Mouse (Mus musculus) neural tube, embryonic 15.5 days (tissue): ENCODE measurements at regions not wholly inside any gene's neighbourhood (a gene's known extent, or its start where the extent isn't known, plus 50 kb on each side); places are given as distances from the start of the nearest gene placed in this dataset.

Experiments
- ATAC-seq: fragments of 200-750 bp; cut with Nextera tagmentation; 2 replicates; pipeline ENCODE4 v1.8.0; 2017; ENCODE audit warnings: mild to moderate bottlenecking, moderate TSS enrichment, moderate library complexity; ENCODE audit not compliant: low FRiP score
- H3K27ac ChIP-seq: fragments of 300-500 bp; sonication (generic); replicated peaks from 2 replicates; pipeline ENCODE4 v1.5.1; 2015; ENCODE audit warnings: mild to moderate bottlenecking, inconsistent platforms
- H3K27me3 ChIP-seq: fragments of 300-500 bp; sonication (generic); replicated peaks from 2 replicates; pipeline ENCODE4 v1.6.1; 2015; ENCODE audit warnings: inconsistent platforms
- H3K36me3 ChIP-seq: fragments of 300-500 bp; sonication (generic); 2 replicates; pipeline ENCODE4 v1.6.1; 2015; ENCODE audit warnings: inconsistent platforms
- H3K4me1 ChIP-seq: fragments of 300-500 bp; sonication (generic); 2 replicates; pipeline ENCODE4 v1.6.1; 2015; ENCODE audit warnings: inconsistent platforms
- H3K4me2 ChIP-seq: fragments of 300-500 bp; sonication (generic); 2 replicates; pipeline ENCODE4 v1.6.1; 2015; ENCODE audit warnings: inconsistent platforms, mild to moderate bottlenecking, moderate library complexity
- H3K4me3 ChIP-seq: fragments of 300-500 bp; sonication (generic); replicated peaks from 2 replicates; pipeline ENCODE4 v1.5.1; 2015; ENCODE audit warnings: mild to moderate bottlenecking, inconsistent platforms
- H3K9ac ChIP-seq: fragments of 300-500 bp; sonication (generic); replicated peaks from 2 replicates; pipeline ENCODE4 v1.6.1; 2015; ENCODE audit warnings: mild to moderate bottlenecking, inconsistent platforms
- H3K9me3 ChIP-seq: fragments of 300-500 bp; sonication (generic); replicated peaks from 2 replicates; pipeline ENCODE4 v1.6.1; 2016; ENCODE audit warnings: inconsistent platforms
- WGBS: fragments of 180-500 bp; shearing (Covaris S2); methylation state at CpG from one replicate; pipeline ENCODE4 v1.1.7; 2015; ENCODE audit warnings: mixed read lengths; 5-methylcytosine and 5-hydroxymethylcytosine counted together

DNA sequence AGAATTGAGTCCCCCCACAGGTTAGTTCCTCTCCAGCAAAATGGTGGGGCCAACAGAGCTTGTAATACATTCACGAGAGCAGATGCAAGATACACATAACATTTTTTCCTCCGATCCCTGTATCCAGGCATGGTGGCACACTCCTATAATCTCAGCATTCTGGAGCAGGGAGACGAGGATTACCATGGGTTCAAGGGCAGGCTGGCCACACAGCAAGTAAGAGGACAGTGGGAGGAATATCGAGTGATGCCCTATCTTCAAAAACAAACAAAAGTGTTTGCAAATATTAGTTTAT lies 192.0 kb downstream of the Ube2e3 start:
- no peak overlapping the region for H3K4me3 ChIP-seq
- peaks cover 7% of the 10 kb centered on the region; the same call in 1 of the 2 replicates for H3K4me1 ChIP-seq
- peak; percentile 41; the same call in 1 of the 2 replicates for ATAC-seq
- 63% methylated on average over 4 of the region's 4 CpGs for WGBS
- H3K9me3 ChIP-seq, result no peaks in the 10 kb centered on the region
- no peaks in the 10 kb centered on the region for H3K27me3 ChIP-seq
- no peak overlapping the region for H3K9ac ChIP-seq
- H3K27ac ChIP-seq, result peak overlapping the region; percentile 51; the same call in 1 of the 2 replicates
- no peak overlapping the region for H3K4me2 ChIP-seq
- no peaks in the 10 kb centered on the region for H3K36me3 ChIP-seq

DNA sequence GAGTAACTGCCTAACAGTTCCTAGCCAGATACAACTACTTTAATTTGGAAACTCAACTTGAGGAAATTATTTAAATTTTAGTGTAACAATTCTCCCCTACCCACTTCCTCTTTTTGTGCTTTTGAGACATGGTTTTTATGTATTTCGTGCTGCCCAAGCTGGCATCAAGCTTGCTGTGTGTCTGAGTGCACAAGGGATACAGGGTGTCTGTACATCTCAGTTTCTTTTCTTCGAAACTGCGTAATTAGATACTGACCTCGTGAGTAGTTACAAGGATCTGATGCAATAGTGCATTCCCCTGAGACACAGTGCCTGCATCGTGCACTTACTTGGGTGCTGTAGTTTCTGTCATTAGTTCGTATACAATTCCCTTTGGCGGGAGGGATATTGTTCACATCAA lies 192.4 kb downstream of the Ube2e3 start:
- no peak overlapping the region for H3K27ac ChIP-seq
- H3K4me2 ChIP-seq, result no peak overlapping the region
- 78% methylated on average over 7 of the region's 7 CpGs for WGBS
- no peak overlapping the region for H3K9ac ChIP-seq
- ATAC-seq, result no peak
- H3K27me3 ChIP-seq, result no peaks in the 10 kb centered on the region
- H3K4me1 ChIP-seq, result peaks cover 7% of the 10 kb centered on the region; the same call in 1 of the 2 replicates
- no peak overlapping the region for H3K4me3 ChIP-seq
- no peaks in the 10 kb centered on the region for H3K36me3 ChIP-seq
- no peaks in the 10 kb centered on the region for H3K9me3 ChIP-seq

DNA sequence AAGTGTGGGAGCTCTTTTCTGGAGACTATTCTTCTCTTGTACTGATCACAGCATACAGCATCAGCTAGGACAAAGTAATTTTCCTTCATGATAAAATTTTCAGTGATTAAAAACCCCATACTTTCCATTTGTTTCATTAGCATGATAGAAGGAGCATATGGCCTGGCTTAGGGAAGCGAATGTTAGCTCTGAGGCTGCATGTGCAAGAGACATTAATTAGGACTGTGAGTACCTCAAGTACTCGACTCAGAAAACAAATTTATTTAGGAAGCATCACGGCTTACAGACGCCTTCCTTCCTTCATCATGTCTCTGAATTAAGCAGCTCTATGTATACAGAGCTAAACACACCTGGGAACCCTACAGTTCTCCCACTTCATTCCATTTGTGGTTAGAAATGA lies 193.6 kb upstream of the Itga4 start:
- no peaks in the 10 kb centered on the region for H3K27me3 ChIP-seq
- no peak overlapping the region for H3K4me3 ChIP-seq
- 68% methylated on average over 4 of the region's 4 CpGs for WGBS
- no peak overlapping the region for H3K4me2 ChIP-seq
- H3K4me1 ChIP-seq, result peaks cover 7% of the 10 kb centered on the region; the same call in 1 of the 2 replicates
- H3K27ac ChIP-seq, result no peak overlapping the region
- H3K9ac ChIP-seq, result no peak overlapping the region
- no peaks in the 10 kb centered on the region for H3K36me3 ChIP-seq
- no peak for ATAC-seq
- no peaks in the 10 kb centered on the region for H3K9me3 ChIP-seq

DNA sequence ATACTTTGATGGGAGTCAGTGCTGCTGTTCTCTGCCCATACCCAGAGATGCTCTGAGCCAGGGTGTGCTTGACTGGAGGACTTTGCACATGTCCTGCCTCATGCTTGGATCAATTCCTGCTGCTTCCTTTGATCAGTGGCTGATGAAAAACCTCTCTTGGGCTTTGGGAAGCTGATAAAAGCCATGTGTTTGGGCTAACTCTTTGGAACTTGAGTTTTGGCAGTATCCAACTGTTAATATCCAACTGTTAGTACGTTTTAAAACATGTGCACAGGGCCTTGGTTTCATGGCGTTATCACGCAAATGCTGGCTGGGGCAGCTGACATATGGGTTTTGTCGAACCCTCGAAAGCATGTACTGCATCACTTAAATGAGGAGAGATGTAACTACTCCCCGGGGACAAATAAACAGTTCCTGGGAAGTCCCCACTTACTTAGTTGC lies 193.0 kb upstream of the Itga4 start:
- no peaks in the 10 kb centered on the region for H3K9me3 ChIP-seq
- no peaks in the 10 kb centered on the region for H3K36me3 ChIP-seq
- H3K4me3 ChIP-seq, result no peak overlapping the region
- peaks cover 7% of the 10 kb centered on the region; the same call in 1 of the 2 replicates for H3K4me1 ChIP-seq
- H3K9ac ChIP-seq, result no peak overlapping the region
- H3K27ac ChIP-seq, result no peak overlapping the region
- H3K4me2 ChIP-seq, result no peak overlapping the region
- 52% methylated on average over 6 of the region's 6 CpGs for WGBS
- no peak for ATAC-seq
- H3K27me3 ChIP-seq, result no peaks in the 10 kb centered on the region

DNA sequence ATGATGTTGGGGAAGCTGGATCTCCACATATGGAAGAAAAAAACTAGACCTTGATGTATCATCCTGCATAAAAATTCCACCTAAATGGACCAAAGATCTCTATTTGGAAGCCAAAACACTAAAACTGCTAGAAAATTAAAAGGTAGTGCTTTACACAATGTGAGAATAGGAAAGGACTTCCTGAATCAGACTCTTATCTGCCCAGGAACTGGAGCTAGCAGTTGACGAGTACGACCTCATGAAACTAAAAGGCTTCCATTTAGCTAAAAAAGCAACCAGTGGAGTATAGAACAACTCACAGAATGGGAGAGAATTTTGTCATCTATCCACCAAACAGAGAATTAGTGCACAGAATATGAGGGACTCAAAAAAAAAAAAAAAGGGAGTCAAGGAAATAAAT lies 191.6 kb upstream of the Itga4 start:
- ATAC-seq, result no peak
- 90% methylated on average over 2 of the region's 2 CpGs for WGBS

DNA sequence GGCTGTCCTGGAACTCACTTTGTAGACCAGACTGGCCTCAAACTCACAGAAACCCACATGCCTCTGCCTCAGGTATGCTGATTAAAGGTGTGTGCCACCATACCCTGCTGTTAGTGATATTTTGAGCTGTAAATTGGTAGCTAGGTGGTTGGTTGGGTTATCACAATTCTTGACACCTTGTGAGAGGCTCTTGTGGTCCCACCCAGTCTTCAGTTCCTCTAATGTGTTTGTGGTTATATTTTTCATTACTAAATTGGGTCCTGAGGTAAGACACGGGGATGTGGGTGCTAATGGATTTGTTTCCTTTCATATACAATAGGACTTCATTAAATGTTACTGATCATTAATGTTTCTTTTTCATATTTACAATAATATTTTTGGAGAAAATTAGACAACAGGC lies 189.9 kb upstream of the Itga4 start:
- no peak overlapping the region for H3K4me2 ChIP-seq
- WGBS, result 100% methylated on average over 1 of the region's 1 CpGs
- no peaks in the 10 kb centered on the region for H3K4me1 ChIP-seq
- H3K36me3 ChIP-seq, result no peaks in the 10 kb centered on the region
- H3K9me3 ChIP-seq, result no peaks in the 10 kb centered on the region
- no peak overlapping the region for H3K4me3 ChIP-seq
- no peak overlapping the region for H3K27ac ChIP-seq
- ATAC-seq, result no peak
- H3K9ac ChIP-seq, result no peak overlapping the region
- H3K27me3 ChIP-seq, result no peaks in the 10 kb centered on the region

More for the DNA sequence above, 191.6 kb upstream of the Itga4 start:
- no peaks in the 10 kb centered on the region for H3K36me3 ChIP-seq
- H3K4me3 ChIP-seq, result no peak overlapping the region
- no peaks in the 10 kb centered on the region for H3K27me3 ChIP-seq
- no peak overlapping the region for H3K27ac ChIP-seq
- H3K4me1 ChIP-seq, result peaks cover 7% of the 10 kb centered on the region; the same call in 1 of the 2 replicates
- H3K9me3 ChIP-seq, result no peaks in the 10 kb centered on the region
- H3K9ac ChIP-seq, result no peak overlapping the region
- H3K4me2 ChIP-seq, result no peak overlapping the region

DNA sequence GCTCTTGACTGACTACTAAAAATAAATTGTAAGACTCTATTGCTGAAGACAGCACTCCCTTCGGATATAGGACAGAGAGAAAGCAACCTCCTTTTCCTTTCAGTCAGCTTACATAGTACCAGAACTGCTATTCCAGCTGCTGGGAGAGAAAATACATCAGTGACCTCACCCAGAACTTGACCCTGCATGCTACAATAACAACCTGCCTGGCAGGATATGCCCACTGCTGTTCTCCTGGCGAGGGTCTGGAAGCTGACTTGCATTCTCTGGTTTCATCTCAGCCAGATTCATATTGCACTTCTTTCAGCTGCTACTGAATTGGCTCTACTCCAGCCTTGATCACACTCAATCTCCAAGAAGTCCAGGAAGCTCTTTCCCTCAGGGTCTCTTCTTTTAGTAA lies 179.1 kb upstream of the Itga4 start:
- H3K4me3 ChIP-seq, result no peak overlapping the region
- no peaks in the 10 kb centered on the region for H3K9me3 ChIP-seq
- H3K9ac ChIP-seq, result no peak overlapping the region
- no peaks in the 10 kb centered on the region for H3K27me3 ChIP-seq
- H3K36me3 ChIP-seq, result no peaks in the 10 kb centered on the region
- no peak overlapping the region for H3K27ac ChIP-seq
- 77% methylated on average over 2 of the region's 2 CpGs for WGBS
- ATAC-seq, result no peak
- no peaks in the 10 kb centered on the region for H3K4me1 ChIP-seq
- no peak overlapping the region for H3K4me2 ChIP-seq

DNA sequence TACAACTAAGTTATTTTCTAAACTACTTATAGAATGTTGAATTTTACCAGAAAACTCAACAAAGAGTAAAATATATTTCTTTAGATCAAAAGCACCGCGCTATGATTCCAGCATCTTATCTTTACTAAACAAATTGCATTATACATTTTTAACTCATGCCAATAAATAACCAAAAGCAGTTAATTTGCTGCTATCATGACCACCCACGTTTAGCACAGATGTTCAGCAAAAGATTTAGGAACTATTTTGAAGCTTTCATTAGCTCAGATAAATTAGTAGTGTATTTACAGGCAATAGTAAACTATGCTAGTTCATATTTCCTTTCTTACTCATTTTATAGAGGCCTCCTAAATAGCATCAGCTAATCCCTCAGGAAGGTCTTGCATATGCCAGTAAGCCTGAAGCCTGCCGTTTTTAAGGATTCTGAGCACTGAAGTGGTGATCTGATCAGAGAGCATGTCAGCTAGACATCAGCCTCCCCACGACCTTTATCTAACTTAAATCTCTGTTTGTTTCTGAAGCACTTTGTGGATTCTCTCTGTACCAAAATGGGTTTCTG lies 176.3 kb upstream of the Itga4 start:
- 75% methylated on average over 5 of the region's 5 CpGs for WGBS
- Histone ChIP-seq H3K27me3 (no peaks in the 10 kb centered on the region), H3K4me2 (no peak overlapping the region), H3K36me3 (no peaks in the 10 kb centered on the region), H3K27ac (no peak overlapping the region), H3K9me3 (no peaks in the 10 kb centered on the region), H3K4me3 (no peak overlapping the region), H3K9ac (no peak overlapping the region), H3K4me1 (no peaks in the 10 kb centered on the region)
- no peak for ATAC-seq

DNA sequence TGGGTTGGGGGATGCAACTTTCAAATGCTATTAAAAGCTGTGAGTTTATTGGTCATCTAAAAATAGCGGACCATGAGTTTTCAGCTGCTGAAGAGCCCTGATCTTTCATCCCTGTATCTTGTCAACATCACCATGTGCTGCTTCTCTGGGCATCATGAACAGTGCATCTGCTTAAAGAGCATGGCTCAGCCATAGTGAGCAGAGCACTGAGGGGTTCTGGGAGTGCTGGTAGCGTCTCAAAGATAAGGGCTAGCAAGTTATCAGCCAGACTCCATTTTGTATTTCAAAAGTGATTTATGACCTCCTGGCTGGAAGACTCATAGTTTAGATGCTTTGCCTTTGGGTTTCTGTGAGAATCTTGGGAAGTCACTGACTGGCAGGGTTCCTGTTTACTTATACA lies 173.5 kb upstream of the Itga4 start:
- Histone ChIP-seq H3K4me3 (no peak overlapping the region), H3K27ac (no peak overlapping the region), H3K4me1 (no peaks in the 10 kb centered on the region), H3K9ac (no peak overlapping the region), H3K4me2 (no peak overlapping the region), H3K9me3 (no peaks in the 10 kb centered on the region), H3K27me3 (no peaks in the 10 kb centered on the region), H3K36me3 (no peaks in the 10 kb centered on the region)
- whole genome bisulfite sequencing, result 80% methylated on average over 2 of the region's 2 CpGs
- no peak for ATAC-seq

DNA sequence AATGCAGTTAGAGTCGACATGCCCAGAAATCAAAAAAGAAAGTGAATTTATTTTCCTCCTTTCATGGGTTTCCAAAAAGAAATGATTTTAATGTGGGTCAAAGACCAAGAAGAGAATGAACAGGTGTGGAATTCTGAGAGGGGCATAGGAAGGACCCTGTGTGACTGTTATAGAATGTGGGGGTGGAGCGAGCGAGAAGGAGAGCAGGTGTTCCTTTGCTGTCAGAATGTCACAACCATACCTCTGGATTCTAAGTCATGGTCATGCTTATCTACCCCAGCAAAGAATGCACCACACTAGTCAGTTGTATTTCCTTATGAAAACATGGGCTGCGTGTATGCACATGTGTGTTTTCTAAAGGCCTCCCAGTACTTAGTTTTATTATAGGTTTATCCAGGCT lies 168.9 kb upstream of the Itga4 start:
- Histone ChIP-seq H3K36me3 (no peaks in the 10 kb centered on the region), H3K27ac (no peak overlapping the region), H3K4me2 (no peak overlapping the region), H3K4me1 (no peaks in the 10 kb centered on the region), H3K27me3 (no peaks in the 10 kb centered on the region), H3K9ac (no peak overlapping the region), H3K9me3 (no peaks in the 10 kb centered on the region), H3K4me3 (no peak overlapping the region)
- 97% methylated on average over 4 of the region's 4 CpGs for WGBS
- ATAC-seq, result no peak

DNA sequence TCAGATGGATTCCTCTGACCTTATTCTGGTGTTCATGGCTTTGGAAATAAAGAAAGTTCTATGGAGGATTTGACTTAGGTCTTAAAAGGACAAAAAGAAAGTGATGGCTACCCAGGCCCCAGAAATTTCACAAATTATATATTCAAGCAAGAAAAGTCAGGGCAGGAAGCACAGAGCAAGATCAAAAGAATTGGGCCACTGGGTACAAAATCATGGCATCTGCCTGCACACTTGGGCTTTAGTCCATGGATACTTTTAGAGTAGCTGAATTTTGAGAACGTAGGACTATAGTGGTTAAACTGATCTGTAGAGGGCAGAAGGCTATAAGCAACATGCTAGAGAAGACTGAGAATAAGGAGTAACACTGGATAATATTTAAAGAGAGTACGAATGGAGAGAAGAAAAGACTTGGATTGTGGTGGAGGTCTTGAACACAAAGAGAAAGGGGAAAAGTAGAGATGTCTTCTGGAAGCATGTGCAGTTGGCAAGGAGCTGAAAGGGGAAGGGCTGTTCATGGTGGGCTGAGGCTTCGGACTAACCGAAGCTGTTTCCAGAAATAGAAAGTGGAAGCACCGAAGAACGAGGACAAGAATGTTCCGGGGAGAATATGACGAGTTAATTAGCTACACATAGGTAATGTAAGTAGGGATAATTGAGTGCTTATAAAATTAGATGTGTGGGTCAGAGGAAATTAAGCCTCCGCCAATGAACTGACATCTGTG lies 168.2 kb upstream of the Itga4 start:
- Histone ChIP-seq H3K4me3 (no peak overlapping the region), H3K4me1 (no peaks in the 10 kb centered on the region), H3K9me3 (no peaks in the 10 kb centered on the region), H3K36me3 (no peaks in the 10 kb centered on the region), H3K27me3 (no peaks in the 10 kb centered on the region), H3K27ac (no peak overlapping the region), H3K9ac (no peak overlapping the region), H3K4me2 (peak overlapping the region; percentile 15; the same call in 1 of the 2 replicates)
- 62% methylated on average over 9 of the region's 9 CpGs for WGBS
- no peak for ATAC-seq

DNA sequence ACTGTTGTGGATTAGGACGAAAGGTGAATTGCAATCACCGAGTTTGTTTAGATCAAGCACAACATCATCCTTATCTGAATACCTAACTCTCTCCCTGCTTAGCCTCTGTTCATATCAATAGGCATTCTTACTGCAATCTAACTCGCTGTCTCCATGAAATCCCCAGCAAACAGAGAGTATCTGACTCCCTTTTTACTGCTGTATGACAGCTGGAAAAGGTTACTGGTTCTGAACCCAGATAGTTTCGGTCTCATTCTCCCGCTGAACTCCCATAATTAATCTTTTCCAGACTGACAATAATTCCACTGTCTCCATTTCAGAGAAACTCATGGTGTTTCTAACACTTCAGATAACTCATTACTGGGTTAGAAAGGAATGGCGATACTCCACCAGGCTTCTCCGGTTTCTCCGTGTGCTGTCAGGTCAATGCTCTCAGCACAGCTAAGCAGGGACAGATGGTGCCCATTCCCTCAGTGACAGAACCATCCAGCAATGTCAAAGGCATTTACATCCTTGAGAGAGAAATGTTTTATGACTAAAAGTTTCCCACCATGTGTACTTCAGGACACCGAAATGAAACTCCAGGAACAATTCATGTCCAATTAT lies 167.5 kb upstream of the Itga4 start:
- no peak for ATAC-seq
- H3K4me1 ChIP-seq, result no peaks in the 10 kb centered on the region
- no peak overlapping the region for H3K27ac ChIP-seq
- H3K9ac ChIP-seq, result no peak overlapping the region
- H3K9me3 ChIP-seq, result no peaks in the 10 kb centered on the region
- WGBS, result 70% methylated on average over 9 of the region's 9 CpGs
- no peaks in the 10 kb centered on the region for H3K27me3 ChIP-seq
- H3K4me3 ChIP-seq, result no peak overlapping the region
- H3K36me3 ChIP-seq, result no peaks in the 10 kb centered on the region
- H3K4me2 ChIP-seq, result peak overlapping the region; percentile 15; the same call in 1 of the 2 replicates
